Mouse (Mus musculus) hindbrain, embryonic 11.5 days (tissue): Measurements from ENCODE around the gene Lag3. TPM values are rescaled to one million over a fixed set of nuclear protein-coding genes. Genes with fewer than 3 reads are reported as not detected.
A peak's percentile ranks its signal among the peaks of the same experiment; 100 is the strongest.

Experiments used
- ATAC-seq: fragments of 200-750 bp; cut with Nextera tagmentation; 2 replicates; pipeline ENCODE4 v1.8.0; 2017; ENCODE audit warnings: mild to moderate bottlenecking, moderate TSS enrichment, moderate library complexity; ENCODE audit not compliant: low FRiP score
- DNase-seq: peaks from one replicate; pipeline ENCODE4 v3.0.0-alpha.2; 2015; ENCODE audit warnings: low spot score
- H3K27ac ChIP-seq: fragments of 300-500 bp; sonication (generic); 2 replicates; pipeline ENCODE4 v1.5.1; 2014; ENCODE audit warnings: mild to moderate bottlenecking, low read depth, low read length
- H3K27me3 ChIP-seq: fragments of 300-500 bp; sonication (generic); 2 replicates; pipeline ENCODE4 v1.6.1; 2014; ENCODE audit warnings: mild to moderate bottlenecking, low read length, moderate library complexity, mixed read lengths; ENCODE audit not compliant: control insufficient read depth, insufficient read depth
- H3K36me3 ChIP-seq: fragments of 300-500 bp; sonication (generic); 2 replicates; pipeline ENCODE4 v1.6.1; 2014; ENCODE audit warnings: mild to moderate bottlenecking, low read length, moderate library complexity, mixed read lengths; ENCODE audit not compliant: control insufficient read depth, insufficient read depth
- H3K4me1 ChIP-seq: fragments of 300-500 bp; sonication (generic); replicated peaks from 2 replicates; pipeline ENCODE4 v1.6.1; 2014; ENCODE audit warnings: low read length, mixed read lengths; ENCODE audit not compliant: control insufficient read depth, insufficient read depth
- H3K4me2 ChIP-seq: fragments of 300-500 bp; sonication (generic); replicated peaks from 2 replicates; pipeline ENCODE4 v1.6.1; 2014; ENCODE audit warnings: mild to moderate bottlenecking, low read depth, low read length
- H3K4me3 ChIP-seq: fragments of 300-500 bp; sonication (generic); 2 replicates; pipeline ENCODE4 v1.5.1; 2014; ENCODE audit warnings: low read depth, low read length
- H3K9ac ChIP-seq: fragments of 300-500 bp; sonication (generic); 2 replicates; pipeline ENCODE4 v1.6.1; 2014; ENCODE audit warnings: low read depth, low read length
- H3K9me3 ChIP-seq: fragments of 300-500 bp; sonication (generic); 2 replicates; pipeline ENCODE4 v1.6.1; 2016; ENCODE audit warnings: low read length; ENCODE audit not compliant: control insufficient read depth
- WGBS: fragments of 180-500 bp; shearing (Covaris S2); extraction: QIAGEN DNeasy Blood & Tissue Kit; methylation state at CpG from one replicate; pipeline ENCODE4 v1.1.7; 2014; 5-methylcytosine and 5-hydroxymethylcytosine counted together
- polyA plus RNA-seq: library from polyadenylated mRNA; unstranded; fragments of >200 nt; fragmentation: Nextera tagmentation; extraction: Ambion mirVana; gene quantifications from 2 replicates; pipeline ENCODE4 v1.2.1, GENCODE M21; 2014

The Lag3 gene
- polyA plus RNA-seq, 1 experiment from 2014 or later: 2.5 TPM

- Histone ChIP-seq H3K4me1 (peaks cover 3% of the 10 kb centered on the region; the same call in 1 of the 2 replicates), H3K27me3 (no peaks in the 10 kb centered on the region), H3K4me2 (peak overlapping the region; percentile 95), H3K4me3 (peak overlapping the region; percentile 73), H3K27ac (peak overlapping the region; percentile 94; the same call in 1 of the 2 replicates), H3K36me3 (no peaks in the 10 kb centered on the region), H3K9me3 (no peaks in the 10 kb centered on the region), H3K9ac (peak overlapping the region; percentile 97; the same call in 1 of the 2 replicates)
- ATAC-seq (peak; percentile 41), DNase-seq (peak; percentile 74)
- WGBS: 11% methylated on average over 13 of the region's 14 CpGs
Observed at GRCm38 (mm10) chr6:124856321-124856720, 55.2 kb downstream of the Lag3 start.

- no peak overlapping the region for H3K27ac ChIP-seq
- ATAC-seq (no peak), DNase-seq (no peak)
- no peaks in the 10 kb centered on the region for H3K36me3 ChIP-seq
- H3K27me3 ChIP-seq: no peaks in the 10 kb centered on the region
- no peak overlapping the region for H3K4me3 ChIP-seq
- H3K9ac ChIP-seq: no peak overlapping the region
- no peaks in the 10 kb centered on the region for H3K9me3 ChIP-seq
- 0 out of 2 replicates have a peak, but pooled peaks cover 2% of the 10 kb centered on the region for H3K4me1 ChIP-seq
- 75% methylated on average over 12 of the region's 12 CpGs for WGBS
- no peak overlapping the region for H3K4me2 ChIP-seq
Observed at GRCm38 (mm10) chr6:124854647-124855046, 56.9 kb downstream of the Lag3 start.

Other genes with a start within 250 kb of the Lag3 start
- gene Lpcat3, start 248.7 kb downstream of the Lag3 start, polyA plus RNA-seq: 37.5 and 43.2 TPM in 2 replicates
- gene Emg1, start 199.5 kb downstream of the Lag3 start, polyA plus RNA-seq: 196 and 203 TPM in 2 replicates
- 318 and 336 TPM in 2 replicates for gene Phb2, start 199.4 kb downstream of the Lag3 start, polyA plus RNA-seq
- gene Ptpn6, start 173.0 kb downstream of the Lag3 start, polyA plus RNA-seq: 7.1 and 7.9 TPM in 2 replicates
- gene Grcc10, start 170.3 kb downstream of the Lag3 start, polyA plus RNA-seq: 553 and 590 TPM in 2 replicates
- gene Gm45234, start 155.7 kb downstream of the Lag3 start, polyA plus RNA-seq: not detected in 2 replicates
- 9.2 and 12.7 TPM in 2 replicates for gene Atn1, start 155.2 kb downstream of the Lag3 start, polyA plus RNA-seq
- 5.9 and 7.1 TPM in 2 replicates for gene Eno2, start 142.0 kb downstream of the Lag3 start, polyA plus RNA-seq
- 4.1 and 4.7 TPM in 2 replicates for gene Lrrc23, start 132.0 kb downstream of the Lag3 start, polyA plus RNA-seq
- 4.8 and 6.7 TPM in 2 replicates for gene Spsb2, start 103.0 kb downstream of the Lag3 start, polyA plus RNA-seq
- gene Tpi1, start 97.4 kb downstream of the Lag3 start, polyA plus RNA-seq: 618 and 653 TPM in 2 replicates
- gene Usp5, start 82.2 kb downstream of the Lag3 start, polyA plus RNA-seq: 127 and 134 TPM in 2 replicates
- 185 and 193 TPM in 2 replicates for gene Cdca3, start 82.2 kb downstream of the Lag3 start, polyA plus RNA-seq
- 0.22 and 0.64 TPM in 2 replicates for gene Gnb3, start 71.4 kb downstream of the Lag3 start, polyA plus RNA-seq
- gene P3h3, start 54.0 kb downstream of the Lag3 start, polyA plus RNA-seq: 12.1 and 14.7 TPM in 2 replicates
- 1.9 and 2.3 TPM in 2 replicates for gene Gpr162, start 47.7 kb downstream of the Lag3 start, polyA plus RNA-seq
- gene Cd4, start 23.5 kb downstream of the Lag3 start, polyA plus RNA-seq: 0.19 TPM in 1 of 2 replicates, not detected in the other
- gene Ptms, start 8.4 kb upstream of the Lag3 start, polyA plus RNA-seq: 321 and 337 TPM in 2 replicates
- gene Mlf2, start 19.7 kb upstream of the Lag3 start, polyA plus RNA-seq: 443 and 465 TPM in 2 replicates
- gene Cops7a, start 53.8 kb upstream of the Lag3 start, polyA plus RNA-seq: 94.3 and 99.7 TPM in 2 replicates
- 1.6 and 1.9 TPM in 2 replicates for gene Pianp, start 85.0 kb upstream of the Lag3 start, polyA plus RNA-seq
- 8.7 and 16.5 TPM in 2 replicates for gene Zfp384, start 97.4 kb upstream of the Lag3 start, polyA plus RNA-seq
- gene Ing4, start 128.1 kb upstream of the Lag3 start, polyA plus RNA-seq: 120 and 133 TPM in 2 replicates
- gene Acrbp, start 138.0 kb upstream of the Lag3 start, polyA plus RNA-seq: 10.7 and 12.2 TPM in 2 replicates
- 0.21 TPM in 1 of 2 replicates, not detected in the other for gene Lpar5, start 156.2 kb upstream of the Lag3 start, polyA plus RNA-seq
- gene Chd4, start 184.3 kb upstream of the Lag3 start, polyA plus RNA-seq: 105 and 130 TPM in 2 replicates
- 45.3 and 58.8 TPM in 2 replicates for gene Nop2, start 220.2 kb upstream of the Lag3 start, polyA plus RNA-seq
- gene Iffo1, start 233.5 kb upstream of the Lag3 start, polyA plus RNA-seq: 10.3 and 10.4 TPM in 2 replicates